Mouse (Mus musculus) natural killer cell, adult 2 months (primary cell): ENCODE measurements around the gene Zim1.

Experiments used
- DNase-seq, 2 experiments: peaks; one replicate each; pipeline ENCODE4 v3.0.0; 2022; ENCODE audit warnings: low spot score in 2 of 2

Zim1 gene

DNA sequence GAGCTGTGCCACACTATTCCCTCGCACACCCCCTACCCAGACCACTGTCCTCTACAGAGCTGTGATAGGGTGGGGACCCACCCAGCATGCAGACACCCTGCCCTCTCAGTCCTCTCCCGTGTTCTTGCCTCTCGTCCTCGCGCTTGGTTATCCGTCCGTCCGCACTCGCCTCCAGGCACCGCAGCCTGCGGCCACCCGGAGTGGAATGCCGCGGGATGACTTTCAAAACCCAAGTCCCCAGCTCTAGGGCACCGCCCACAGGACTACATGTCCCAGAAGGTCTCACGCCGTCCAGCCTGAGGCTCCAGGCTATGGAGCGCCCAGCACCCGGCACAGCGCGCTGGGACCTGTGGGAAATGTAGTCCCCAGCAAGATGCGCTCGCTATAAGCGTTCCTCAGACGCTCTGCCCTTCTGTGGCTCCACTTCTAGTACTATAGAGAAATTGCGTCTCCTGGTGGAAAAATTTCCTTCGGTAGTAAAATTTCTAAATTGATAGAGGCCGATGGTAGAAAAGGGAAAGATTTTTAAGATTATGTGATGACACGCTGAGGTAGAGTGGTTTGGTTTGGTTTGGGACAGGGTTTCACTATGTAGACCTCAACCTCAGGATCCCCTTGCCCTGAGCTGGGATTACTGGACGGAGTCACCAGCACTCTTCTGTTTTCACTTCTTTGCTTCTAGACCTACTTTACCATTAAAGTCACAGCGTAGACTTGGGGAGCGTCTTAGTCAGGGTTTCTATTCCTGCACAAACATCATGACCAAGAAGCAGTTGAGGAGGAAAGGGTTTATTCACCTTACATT lies at the start of gene Zim1:
Zim1 (minus strand) TSS at position 210 of the 805 bp plus-strand sequence.
- no peak for DNase-seq

DNA sequence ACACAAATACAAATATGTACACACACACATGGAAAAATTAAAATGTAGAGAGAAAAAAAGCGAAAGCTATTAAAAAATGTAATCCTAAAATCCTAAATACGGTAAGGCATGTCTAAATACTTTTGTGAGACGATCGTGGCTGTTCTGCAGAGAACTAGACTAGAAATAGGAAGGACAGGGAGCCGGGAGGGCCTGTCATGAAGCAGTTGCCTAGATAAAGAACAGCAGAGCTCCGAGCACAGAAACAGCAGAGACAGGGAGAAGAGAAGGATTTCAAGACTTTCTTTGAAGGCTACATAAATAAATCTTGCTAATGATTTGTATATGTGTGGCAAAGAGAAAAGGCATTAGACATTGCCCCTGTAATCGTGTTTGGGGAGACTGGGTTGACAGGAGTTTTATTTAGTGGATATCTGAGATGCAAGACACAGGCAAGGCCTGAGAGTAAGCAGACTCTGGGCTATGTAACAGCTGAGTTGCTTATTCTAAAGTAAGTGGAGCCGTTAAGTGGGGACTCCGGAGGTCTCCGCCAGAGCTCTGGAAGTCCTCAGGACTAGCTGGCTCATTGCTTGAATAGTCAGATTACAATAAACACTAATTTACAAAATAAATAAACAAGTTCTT lies 48.1 kb upstream of the Zim1 start:
- DNase-seq = no peak

- no peak for DNase-seq
Measured at GRCm38 (mm10) chr7:6736060-6736459, 39.8 kb upstream of the Zim1 start.

GRCm38 (mm10) chr7:6731930-6732329 lies 35.7 kb upstream of the Zim1 start:
- no peak for DNase-seq

GRCm38 (mm10) chr7:6731373-6731772 lies 35.1 kb upstream of the Zim1 start:
- DNase-seq = no peak

DNA sequence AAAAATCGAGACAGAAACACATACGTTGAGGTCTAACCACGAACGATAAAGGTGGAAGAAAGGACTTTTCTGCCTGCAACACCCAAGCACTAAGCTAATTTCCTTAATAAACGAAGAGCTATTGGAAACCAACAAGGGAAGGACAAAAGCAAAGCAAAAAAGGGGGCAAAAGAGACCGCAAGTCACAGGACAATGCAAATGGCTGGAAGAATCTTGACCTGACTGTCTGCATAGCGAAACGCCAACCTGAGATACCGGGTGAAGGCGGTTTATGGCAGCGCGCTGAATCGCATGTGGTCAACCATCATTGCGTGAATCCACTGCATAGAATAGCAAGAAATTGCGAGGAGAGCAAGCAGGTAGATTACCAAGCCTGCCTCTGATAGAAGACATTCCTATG lies 34.6 kb upstream of the Zim1 start:
- DNase-seq = no peak

DNA sequence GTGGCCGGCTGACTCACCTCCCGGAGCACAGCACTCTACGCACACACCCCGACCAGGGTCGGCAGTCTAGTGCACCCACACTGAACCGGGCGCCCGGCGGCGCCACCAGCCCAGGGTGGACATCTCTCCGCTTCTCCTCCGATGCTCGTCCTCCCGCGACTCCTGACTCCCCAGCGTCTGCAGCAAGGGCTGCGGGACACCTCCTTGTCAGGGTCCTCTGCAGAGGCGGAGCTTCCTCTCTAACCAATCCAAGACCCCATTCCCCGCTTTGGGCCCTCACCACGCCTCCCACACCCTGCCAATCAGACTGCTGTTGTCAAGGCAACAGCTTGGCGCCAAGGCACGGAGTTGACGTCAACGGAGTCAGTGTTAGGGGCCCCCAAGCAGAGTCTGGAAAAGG lies 34.0 kb upstream of the Zim1 start, which contains the start of the genes Peg3 and Usp29:
Peg3 (minus strand) TSS at position 191 of the 400 bp plus-strand sequence.
Usp29 (plus strand) TSS at position 338 of the 400 bp plus-strand sequence.
- no peak for DNase-seq

DNA sequence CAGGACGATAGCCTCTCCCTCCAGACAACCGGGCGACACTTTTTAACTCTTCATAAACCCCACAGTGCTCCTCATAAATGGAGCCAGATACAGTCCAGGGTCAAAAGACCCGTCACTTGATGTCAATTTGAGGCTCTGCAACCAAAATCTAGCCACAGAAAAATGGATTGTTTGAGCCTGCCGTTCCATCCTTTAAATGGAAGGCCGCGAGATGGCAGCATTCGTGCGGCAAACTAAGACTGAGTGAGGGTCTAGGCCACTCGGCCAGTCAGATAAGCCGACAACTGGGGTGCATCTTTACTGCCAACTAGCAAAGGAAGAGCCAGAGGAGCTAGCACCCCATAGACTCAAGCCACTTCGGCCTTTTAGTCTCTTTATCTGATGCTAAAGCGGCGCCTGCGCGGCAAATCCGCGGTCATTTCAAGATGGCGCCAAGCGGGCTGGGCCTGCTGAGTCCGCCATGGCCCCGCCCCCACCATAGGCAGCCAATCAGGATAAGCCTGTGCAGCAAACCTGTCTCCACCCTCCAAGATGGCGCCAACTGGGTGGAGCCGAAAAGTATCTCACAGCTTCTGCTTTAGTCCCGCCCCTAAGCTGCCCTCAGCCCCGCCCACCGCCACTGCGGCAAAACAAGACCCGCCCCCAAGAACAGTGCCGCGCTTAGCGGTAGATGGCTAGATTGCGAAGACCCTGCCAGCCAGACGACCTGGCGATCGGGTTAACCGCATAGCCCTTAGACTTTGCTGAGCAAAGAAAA lies 33.0 kb upstream of the Zim1 start:
- DNase-seq = peak; percentile 39 to 43

DNA sequence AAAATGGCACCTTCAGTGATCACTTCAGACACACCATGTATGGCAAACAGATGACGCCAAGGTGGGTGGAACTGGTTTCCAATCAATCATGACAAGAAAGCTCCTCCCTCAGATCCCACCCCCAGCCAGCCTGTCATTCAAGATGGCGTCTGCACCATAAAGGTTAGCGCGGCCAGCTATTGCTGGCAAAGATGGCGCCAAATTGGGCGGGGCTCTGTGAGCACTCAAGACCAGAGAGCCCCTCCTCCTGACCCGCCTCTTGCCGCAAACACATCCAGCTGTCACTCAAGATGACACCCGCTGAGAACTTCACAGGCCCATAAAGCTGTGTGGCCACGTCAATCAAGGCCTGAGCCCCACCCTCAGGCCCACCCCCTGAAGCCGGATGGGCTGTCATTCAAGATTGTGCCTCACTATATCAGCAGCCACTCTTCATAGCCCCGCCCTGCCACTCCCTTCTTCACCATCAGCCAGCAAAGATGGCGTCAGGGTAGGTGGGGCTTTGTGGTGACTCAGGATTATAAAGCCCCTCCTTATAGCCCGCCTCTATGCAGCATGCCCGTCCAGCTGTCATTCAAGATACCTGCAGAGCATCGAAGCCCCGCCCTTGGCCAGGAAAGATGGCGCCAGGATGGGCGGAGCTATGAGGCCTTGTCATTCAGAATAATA lies 32.1 kb upstream of the Zim1 start:
- no peak for DNase-seq

DNA sequence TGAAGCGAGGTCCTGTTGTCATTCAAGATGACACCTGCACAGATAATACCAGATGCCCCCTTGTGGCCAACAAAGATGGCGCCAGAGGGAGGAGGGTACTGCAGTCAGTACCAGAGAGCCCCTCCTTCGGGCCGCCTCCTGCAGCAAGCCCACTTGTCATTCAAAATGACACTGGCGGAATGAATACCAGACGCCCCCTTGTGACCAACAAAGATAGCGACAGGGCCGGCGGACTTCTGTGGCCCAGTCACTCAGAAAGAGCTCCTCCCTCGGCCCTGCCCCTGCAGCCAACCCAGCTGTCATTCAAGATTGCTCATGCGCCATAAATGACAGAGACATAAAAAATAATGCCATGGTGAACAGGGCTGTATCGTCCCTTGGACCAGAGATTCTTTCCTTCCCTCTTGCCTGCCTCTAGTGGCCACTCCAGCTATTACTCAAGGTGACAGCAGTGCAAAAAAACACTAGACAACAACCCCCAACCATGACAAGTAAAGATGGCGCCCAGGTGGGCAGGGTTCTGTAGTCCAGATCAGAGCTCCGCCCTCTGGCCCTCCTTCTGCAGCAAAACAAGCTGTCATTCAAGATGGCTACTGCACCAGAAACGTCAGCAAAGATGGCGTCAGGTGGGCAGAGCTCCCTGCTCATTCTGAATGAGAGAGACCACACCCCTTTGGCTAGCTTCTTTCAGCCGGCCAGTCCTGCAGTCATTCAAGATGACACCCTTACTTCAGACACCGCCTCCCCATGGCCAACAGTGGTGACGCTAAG lies 31.3 kb upstream of the Zim1 start:
- no peak for DNase-seq

DNA sequence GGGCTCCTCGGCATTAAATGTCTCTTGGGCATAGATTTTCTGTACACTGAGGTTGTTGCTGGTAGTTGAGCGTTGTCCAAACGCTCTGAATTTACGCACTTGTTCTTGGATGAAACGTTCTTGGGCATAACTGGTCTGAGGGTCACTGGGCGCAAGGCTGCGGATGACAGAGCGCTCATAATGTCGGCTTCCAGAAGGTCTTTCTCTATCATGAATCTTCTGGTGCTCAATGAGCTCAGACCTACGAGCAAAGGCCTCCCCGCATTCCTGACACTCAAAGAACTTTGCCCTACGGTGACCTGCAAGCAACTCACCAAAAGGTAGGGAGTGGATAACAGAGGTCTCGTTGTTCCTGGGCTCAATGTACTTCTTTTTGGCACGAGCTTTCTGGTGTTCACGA lies 13.1 kb upstream of the Zim1 start:
- no peak for DNase-seq

- DNase-seq = no peak
Measured at GRCm38 (mm10) chr7:6708451-6709180, 12.4 kb upstream of the Zim1 start.

GRCm38 (mm10) chr7:6707416-6708015 lies 11.3 kb upstream of the Zim1 start:
- DNase-seq = no peak

DNA sequence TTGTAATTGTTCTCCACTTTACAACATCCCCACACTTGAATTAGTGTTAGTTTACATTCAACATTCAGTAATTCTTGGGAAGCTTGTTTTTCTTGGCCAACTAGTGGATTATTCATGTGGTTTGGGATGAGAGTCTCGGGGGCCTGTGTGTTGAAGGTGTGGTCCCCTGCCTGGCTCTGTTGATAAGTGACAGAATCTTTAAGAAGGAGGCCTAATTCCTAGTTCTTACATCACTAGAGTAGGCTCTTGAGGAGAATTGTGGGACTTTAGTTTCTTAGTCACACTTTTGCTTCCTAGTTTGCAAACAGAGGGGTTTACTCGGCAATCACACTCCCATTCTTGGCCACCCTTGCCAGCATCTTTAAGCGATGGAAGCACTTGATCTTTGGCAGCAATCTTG lies 3.0 kb upstream of the Zim1 start:
- DNase-seq = no peak

DNA sequence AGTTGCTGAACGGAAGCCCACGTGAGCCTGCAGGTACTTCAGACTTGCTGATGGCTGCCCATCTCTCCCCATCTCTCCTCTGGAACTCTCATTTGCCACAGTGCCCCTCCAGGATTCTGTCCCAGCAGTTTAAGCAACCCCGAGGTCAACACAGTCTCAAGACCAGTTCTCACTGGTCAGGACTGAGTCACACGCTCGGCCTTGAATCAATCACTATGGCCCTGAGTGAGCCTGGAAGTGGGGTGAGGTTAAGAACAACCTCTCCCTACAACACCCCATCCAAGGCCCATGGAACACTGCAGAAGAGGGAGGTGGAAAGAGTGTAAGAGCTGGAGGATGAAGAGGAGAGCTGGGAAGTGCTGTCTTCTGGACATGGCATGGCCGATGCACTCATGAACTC lies 10.7 kb downstream of the Zim1 start:
- no peak for DNase-seq

- DNase-seq = no peak
Measured at GRCm38 (mm10) chr7:6666726-6667125, 29.5 kb downstream of the Zim1 start.

- no peak for DNase-seq
Measured at GRCm38 (mm10) chr7:6663430-6663829, 32.8 kb downstream of the Zim1 start.

DNA sequence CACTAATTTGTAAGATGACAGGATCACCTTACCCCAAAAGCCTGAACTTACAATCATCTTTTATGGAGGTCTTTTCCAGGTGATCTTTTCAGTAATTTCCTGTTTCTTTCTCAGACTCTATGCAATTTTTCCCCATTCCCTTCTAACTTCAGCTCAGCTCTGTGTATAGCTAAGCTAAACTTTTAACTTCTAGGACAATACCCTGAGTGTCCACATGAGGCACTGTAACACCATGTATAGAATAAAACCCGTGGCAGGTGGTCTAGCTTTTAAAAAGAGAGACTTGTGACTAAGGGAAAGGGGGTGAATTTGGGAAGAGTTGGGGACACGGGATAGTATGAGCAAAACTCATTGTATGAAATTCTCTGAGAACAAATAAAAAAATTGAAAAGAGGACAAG lies 36.6 kb downstream of the Zim1 start:
- no peak for DNase-seq

DNA sequence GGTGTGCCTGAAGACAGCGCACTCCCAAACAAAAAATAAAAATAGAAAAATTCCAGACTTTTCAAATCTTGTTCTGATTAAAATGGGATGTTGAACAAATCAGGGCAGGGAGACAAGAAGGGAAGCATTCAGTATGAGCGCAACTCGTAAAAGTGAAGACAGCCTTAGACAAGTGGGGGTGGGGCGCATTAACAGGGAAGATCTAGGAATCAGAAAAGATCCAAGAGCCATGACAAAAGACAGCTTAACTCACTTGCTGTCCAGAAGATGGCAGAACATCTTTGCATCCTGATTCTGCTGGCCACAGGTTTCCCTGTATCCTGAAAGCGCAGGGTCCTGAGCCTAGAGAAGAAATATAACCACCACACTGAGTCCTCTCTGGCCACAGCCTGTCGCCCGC lies 37.6 kb downstream of the Zim1 start:
- DNase-seq = no peak

DNA sequence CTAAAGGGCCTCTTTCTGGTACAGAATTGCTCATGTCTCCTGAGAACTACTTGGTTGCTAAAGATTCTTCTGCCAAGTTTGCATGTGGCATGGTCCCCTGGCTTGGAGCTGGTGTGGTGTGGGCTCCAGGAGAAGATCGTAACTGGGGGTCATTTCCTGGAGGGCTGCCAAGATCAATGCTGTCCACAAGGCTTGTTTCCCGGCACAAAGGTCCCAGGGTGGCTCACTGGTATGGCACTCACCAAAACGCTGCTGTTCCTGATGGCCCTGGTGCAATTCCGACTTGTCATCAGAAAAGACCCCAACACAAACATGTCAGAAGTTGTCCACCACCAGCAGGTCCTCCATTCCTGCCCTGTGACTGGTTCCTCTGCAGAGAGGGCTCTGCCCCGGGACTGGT lies 44.1 kb downstream of the Zim1 start:
- no peak for DNase-seq
